Mouse (Mus musculus): ENCODE results near the gene Ap4b1.

GRCm38 (mm10) chr3:103780271-103780670 is 29.0 kb upstream of the Ap4b1 start:
- TF ChIP-seq CTCF (IDR thresholded peaks at IDR 0.05; ENCODE audit: borderline replicate concordance, control insufficient read depth, extremely low read depth, insufficient read depth, low read length, poor library complexity) (no peak), POLR2A (IDR thresholded peaks at IDR 0.05; ENCODE audit: control insufficient read depth, extremely low read depth, insufficient read depth, low read length, poor library complexity) (no peak)

All from thymus, adult 2 months (tissue).